Mouse (Mus musculus): Measurements from ENCODE around the gene Cd84.

DNA sequence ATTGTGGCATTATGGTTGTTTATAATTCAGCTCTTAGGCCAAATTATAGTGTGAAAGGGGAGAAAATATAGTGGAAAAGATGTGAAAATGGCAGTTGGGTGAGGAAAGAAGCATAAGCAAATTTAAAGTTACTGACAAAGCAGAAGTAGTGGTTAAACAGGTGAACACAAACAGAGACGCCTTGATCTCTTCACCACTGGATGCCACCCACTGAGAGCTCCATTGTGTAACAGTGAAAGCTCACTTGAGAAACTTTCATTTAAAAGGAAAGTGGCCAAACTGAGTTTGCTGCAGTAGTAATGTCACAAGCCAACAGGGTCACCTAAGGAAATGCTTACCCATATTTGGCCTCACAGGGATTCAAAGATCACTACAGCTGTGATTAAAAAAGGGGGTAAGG lies 18.2 kb upstream of the Cd84 start:
- no peak for TF ChIP-seq GATA1 (IDR thresholded peaks at IDR 0.05; ENCODE audit: low read length)
- no peak for TF ChIP-seq TAL1 (IDR thresholded peaks at IDR 0.05; ENCODE audit: low read length)
